Mouse (Mus musculus) heart, adult 8-10 months (tissue): Measurements from ENCODE around the gene Mdh2. TPM values are rescaled to one million over a fixed set of nuclear protein-coding genes. Genes with fewer than 3 reads are reported as not detected.

ENCODE experiments used
- DNase-seq: peaks from one replicate; pipeline ENCODE4 v3.0.0; 2022; ENCODE audit warnings: low spot score
- microRNA-seq: library from miRNA; unstranded; fragments of <30 nt; microRNA quantifications from one replicate; pipeline ENCODE4 v1.2.0, GENCODE M21; 2022
- total RNA-seq, 4 experiments: library from RNA; stranded (reverse); gene quantifications; 2 replicates each; pipeline ENCODE4 v1.2.4; 2022

The Mdh2 gene
- total RNA-seq, 4 experiments from 2014 or later, result 1,906 to 1,974 (median 1,950) TPM

DNA sequence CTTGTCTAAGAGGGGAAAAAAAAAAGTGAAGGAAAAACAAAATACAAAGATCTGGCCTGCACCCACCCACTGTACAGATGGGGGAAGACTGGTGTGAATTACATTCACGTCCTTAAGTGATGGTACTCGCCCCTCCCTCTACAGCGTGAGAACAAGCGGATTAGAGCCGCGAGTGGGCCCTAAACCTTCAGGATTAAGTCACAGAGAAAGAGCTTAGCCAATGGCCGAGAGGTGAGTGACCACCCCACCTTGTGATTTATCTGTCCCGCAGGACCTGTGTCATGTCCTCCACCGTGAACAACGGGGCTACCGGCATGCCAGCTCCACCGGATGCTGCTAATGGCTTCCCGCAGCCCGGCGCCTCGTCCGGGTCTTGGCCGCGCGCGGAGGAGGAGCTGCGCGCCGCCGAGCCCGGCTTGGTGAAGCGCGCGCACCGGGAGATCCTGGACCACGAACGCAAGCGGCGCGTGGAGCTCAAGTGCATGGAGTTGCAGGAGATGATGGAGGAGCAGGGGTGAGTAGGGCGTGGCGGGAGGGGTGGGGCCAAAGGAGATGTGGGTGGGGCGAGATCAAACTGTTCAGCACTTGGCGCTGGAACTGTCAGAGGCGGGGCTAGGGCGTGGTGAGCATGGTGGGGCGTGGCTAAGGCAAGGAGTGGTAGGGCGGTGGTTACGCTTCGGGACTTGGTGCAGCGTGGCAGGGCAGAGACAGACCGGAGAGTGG lies 56.6 kb downstream of the Mdh2 start:
- no peak for DNase-seq

DNA sequence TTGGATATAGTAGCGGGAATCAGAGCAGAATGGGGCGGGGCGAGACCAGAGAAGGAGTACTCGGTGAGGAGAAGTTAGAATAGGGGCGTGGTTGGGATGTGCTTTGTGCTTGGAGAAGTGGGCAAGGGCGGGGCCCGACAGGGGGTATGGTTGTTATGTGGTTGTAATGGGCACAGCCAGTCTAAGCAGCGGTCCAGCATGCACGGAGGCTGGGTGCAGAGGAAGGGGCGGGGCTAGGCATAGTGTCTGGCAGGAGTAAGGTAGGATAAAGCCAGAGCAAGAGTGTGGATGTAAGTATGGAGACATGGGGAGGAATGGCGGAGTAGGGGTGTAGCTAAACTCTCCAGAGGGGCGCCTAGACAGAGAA lies 57.2 kb downstream of the Mdh2 start:
- no peak for DNase-seq

DNA sequence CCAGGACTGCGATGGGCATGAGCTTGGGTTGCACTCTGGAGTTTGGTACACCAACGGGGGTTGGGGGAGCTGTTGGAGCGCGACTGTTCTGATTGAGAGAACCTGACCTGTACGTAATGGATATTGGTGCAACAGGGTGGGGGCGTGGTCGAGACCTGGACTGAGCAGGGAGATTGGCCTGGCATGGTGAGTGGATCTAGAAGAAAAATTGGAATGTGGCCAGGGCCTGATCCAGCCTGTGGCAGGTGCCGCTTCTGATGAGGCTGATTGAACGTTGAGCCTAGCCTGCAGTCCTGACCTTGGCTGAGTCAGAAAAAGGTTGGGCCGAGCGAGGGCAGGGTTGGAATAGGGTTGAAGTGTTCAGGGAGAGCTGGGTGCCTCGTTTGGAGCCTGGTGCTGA lies 57.7 kb downstream of the Mdh2 start:
- no peak for DNase-seq

Small RNA genes lying within 50 kb of the gene (microRNA-seq; reads per million reads assigned to microRNA genes)
- not detected for gene Gm23268
- gene Mir7034, result not detected

Other genes with a start within 250 kb of the Mdh2 start
- gene Hip1, start 233.4 kb upstream of the Mdh2 start, total RNA-seq, result 10 to 100 TPM; 24.6 to 30.4 (median 27.9) TPM
- not detected for gene Ccl26, start 214.9 kb upstream of the Mdh2 start, total RNA-seq
- 1 to 10 TPM; 1.1 to 2.6 (median 1.9) TPM for gene Ccl24, start 205.4 kb upstream of the Mdh2 start, total RNA-seq
- 10 to 100 TPM; 20.8 to 23.0 (median 22.1) TPM for gene Rhbdd2, start 145.9 kb upstream of the Mdh2 start, total RNA-seq
- gene Por, start 108.4 kb upstream of the Mdh2 start, total RNA-seq, result 10 to 100 TPM; 71.5 to 84.8 (median 75.1) TPM
- 10 to 100 TPM; 14.9 to 19.0 (median 16.7) TPM for gene Tmem120a, start 34.0 kb upstream of the Mdh2 start, total RNA-seq
- not detected for gene Styxl1, start 95 bp upstream of the Mdh2 start, total RNA-seq
- gene Srrm3, start 28.4 kb downstream of the Mdh2 start, total RNA-seq, result not detected
- gene Hspb1, start 109.4 kb downstream of the Mdh2 start, total RNA-seq, result 100 to 1,000 TPM; 312 to 583 (median 421) TPM
- 100 to 1,000 TPM; 265 to 313 (median 289) TPM for gene Ywhag, start 156.1 kb downstream of the Mdh2 start, total RNA-seq
- under 1 TPM in 3 of 4 experiments, not detected in 1; 0.44 to 0.53 (median 0.46) TPM for gene Ssc4d, start 196.1 kb downstream of the Mdh2 start, total RNA-seq
- gene Zp3, start 201.6 kb downstream of the Mdh2 start, total RNA-seq, result not detected
- 1 to 10 TPM; 6.0 to 7.3 (median 6.8) TPM for gene Dtx2, start 216.3 kb downstream of the Mdh2 start, total RNA-seq